Mouse (Mus musculus): ENCODE measurements around the gene Dctpp1. TPM values are rescaled to one million over a fixed set of nuclear protein-coding genes. Genes with fewer than 3 reads are reported as not detected.
A peak's percentile ranks its signal among the peaks of the same experiment; 100 is the strongest.
"Not testable (repeated sequence)": the region's sequence is repeated elsewhere in the genome, so short reads cannot be mapped to it uniquely, and the experiment has no call there.

Dctpp1 gene
- total RNA-seq, 1 experiment from 2014 or later = 13.3 TPM

DNA sequence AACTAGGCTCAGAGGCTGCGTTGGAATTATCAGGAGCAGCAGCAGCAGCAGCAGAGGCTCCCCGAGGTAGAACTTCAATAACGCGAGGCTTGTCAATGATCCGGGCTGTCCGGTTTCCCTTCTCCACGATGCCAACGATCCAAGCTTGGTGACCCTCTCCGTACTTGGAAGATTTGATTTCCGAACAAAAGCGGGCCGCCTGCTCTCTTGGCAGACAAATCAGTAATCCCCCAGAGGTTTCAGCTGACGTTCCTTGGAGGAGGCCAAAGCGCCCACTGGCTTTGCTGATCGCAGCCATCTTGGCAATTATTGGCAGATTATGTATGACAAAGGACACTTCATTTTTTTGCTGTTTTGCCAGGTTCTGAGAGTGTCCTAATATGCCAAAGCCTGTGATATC is 12.1 kb upstream of the Dctpp1 start:
- no peak for ATAC-seq (replicated peaks; ENCODE audit: insufficient number of reproducible peaks, low FRiP score, low TSS enrichment, poor library complexity, severe bottlenecking)

GRCm38 (mm10) chr7:127271093-127271492 is 10.6 kb upstream of the Dctpp1 start:
- ATAC-seq (replicated peaks; ENCODE audit: insufficient number of reproducible peaks, low FRiP score, low TSS enrichment, poor library complexity, severe bottlenecking) = no peak

GRCm38 (mm10) chr7:127270666-127271065 is 10.2 kb upstream of the Dctpp1 start:
- no peak for ATAC-seq (replicated peaks; ENCODE audit: insufficient number of reproducible peaks, low FRiP score, low TSS enrichment, poor library complexity, severe bottlenecking)

GRCm38 (mm10) chr7:127270256-127270655 is 9.7 kb upstream of the Dctpp1 start:
- ATAC-seq (replicated peaks; ENCODE audit: insufficient number of reproducible peaks, low FRiP score, low TSS enrichment, poor library complexity, severe bottlenecking) = peak; percentile 77

- no peak for ATAC-seq (replicated peaks; ENCODE audit: insufficient number of reproducible peaks, low FRiP score, low TSS enrichment, poor library complexity, severe bottlenecking)
Measured at GRCm38 (mm10) chr7:127263526-127263925, 3.0 kb upstream of the Dctpp1 start.

GRCm38 (mm10) chr7:127262218-127262961 is 1.9 kb upstream of the Dctpp1 start:
- ATAC-seq (replicated peaks; ENCODE audit: insufficient number of reproducible peaks, low FRiP score, low TSS enrichment, poor library complexity, severe bottlenecking) = no peak

GRCm38 (mm10) chr7:127259186-127259905 is 1.2 kb downstream of the Dctpp1 start:
- no peak for ATAC-seq (replicated peaks; ENCODE audit: insufficient number of reproducible peaks, low FRiP score, low TSS enrichment, poor library complexity, severe bottlenecking)

DNA sequence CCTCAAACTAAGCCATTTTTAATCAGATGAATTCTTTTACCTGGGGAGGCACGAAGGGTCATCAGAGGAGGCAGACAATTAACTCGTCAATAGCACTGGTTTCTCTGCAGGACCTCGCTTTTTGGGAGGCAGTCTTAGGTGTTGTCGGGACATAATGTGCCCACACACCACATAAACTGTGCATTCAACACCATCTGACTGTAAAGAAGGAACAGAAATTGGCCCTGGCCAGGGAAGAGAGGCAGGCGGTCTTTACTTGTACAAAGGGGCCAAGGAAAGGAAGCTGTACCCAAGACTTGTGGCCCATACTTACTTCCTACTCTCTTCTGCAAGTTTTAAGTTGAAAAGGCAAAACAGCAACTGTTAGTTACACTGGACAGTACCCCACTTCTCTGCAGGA is 4.0 kb downstream of the Dctpp1 start:
- no peak for ATAC-seq (replicated peaks; ENCODE audit: insufficient number of reproducible peaks, low FRiP score, low TSS enrichment, poor library complexity, severe bottlenecking)

DNA sequence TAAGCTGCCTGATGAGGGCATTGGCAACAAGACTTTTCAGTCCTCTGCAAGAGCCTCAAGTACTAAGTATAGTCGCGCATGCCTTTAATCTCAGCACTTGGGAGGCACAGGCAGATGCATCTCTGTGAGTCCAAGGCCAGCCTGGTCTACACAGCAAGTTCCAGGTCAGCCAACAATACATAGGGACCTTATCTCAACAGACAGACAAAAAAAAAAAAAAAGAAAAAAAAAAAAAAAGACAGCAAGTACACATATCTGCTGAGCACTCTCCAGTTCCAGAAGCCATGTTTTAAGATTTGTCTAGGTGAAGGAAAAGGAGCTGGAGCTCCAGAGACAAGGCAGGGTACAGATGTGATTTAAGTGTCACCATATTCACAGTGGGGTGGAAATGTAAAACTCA is 4.5 kb downstream of the Dctpp1 start:
- no peak for ATAC-seq (replicated peaks; ENCODE audit: insufficient number of reproducible peaks, low FRiP score, low TSS enrichment, poor library complexity, severe bottlenecking)

DNA sequence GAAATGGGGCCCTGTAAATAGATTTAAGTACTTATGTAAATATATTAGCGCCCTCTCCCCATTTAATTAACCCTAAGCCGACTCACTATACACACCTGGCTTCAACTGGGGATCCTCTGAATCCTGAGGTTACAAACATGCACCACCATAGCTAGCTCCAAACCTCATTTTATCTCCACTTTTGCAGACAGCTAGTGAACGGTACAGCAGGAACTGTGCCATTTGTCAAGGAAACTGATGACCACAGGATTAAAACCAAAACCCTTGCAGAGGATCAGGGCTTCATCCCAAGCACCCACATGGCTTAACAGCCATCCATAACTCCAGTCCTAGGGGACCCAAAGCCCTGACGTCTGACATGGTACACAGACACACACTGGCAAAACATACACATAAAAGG is 5.5 kb downstream of the Dctpp1 start:
- ATAC-seq (replicated peaks; ENCODE audit: insufficient number of reproducible peaks, low FRiP score, low TSS enrichment, poor library complexity, severe bottlenecking) = no peak

DNA sequence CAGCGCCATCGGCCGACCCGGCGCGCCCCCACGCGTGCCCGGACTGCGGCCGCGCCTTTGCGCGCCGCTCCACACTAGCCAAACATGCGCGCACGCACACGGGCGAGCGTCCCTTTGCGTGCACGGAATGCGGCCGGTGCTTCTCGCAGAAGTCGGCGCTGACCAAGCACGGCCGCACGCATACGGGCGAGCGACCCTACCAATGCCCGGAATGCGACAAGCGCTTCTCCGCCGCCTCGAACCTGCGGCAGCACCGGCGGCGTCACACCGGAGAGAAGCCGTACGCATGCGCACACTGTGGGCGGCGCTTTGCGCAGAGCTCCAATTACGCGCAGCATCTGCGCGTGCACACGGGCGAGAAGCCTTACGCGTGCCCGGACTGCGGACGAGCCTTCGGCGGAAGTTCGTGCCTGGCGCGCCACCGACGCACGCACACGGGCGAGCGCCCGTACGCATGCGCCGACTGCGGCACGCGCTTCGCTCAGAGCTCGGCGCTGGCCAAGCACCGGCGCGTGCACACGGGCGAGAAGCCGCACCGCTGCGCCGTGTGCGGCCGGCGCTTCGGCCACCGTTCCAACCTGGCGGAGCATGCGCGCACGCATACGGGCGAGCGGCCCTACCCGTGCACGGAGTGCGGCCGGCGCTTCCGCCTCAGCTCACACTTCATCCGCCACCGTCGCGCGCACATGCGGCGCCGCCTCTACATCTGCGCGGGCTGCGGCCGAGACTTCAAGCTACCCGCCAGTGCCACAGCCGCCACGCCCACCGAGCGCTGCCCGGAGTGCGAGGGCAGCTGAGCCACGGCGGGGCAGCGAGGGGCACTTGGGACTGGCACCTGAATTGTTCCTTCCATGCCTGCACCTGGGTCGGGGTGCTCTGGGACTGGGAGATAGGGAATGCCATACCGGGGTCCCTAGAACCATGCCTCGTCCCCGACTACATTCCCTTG is 6.4 kb downstream of the Dctpp1 start:
- peak; percentile 77 for ATAC-seq (replicated peaks; ENCODE audit: insufficient number of reproducible peaks, low FRiP score, low TSS enrichment, poor library complexity, severe bottlenecking)

DNA sequence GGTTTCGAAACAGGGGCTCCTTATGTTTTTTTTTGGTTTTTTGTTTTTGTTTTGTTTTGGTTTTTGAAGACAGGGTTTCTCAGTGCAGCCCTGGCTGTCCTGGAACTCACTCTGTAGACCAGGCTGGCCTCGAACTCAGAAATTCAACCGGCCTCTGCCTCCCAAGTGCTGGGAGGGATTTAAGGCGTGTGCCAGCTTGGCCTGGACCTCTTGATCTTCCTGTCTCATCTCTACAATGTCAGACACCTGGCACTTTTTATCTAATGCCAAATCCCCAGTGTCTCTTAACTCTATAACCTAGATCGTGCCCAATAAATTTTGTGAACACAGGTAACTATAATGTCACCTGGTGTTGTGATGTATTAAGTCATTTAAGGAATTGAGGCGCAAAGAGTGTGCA is 7.2 kb downstream of the Dctpp1 start:
- ATAC-seq (replicated peaks; ENCODE audit: insufficient number of reproducible peaks, low FRiP score, low TSS enrichment, poor library complexity, severe bottlenecking) = no peak

GRCm38 (mm10) chr7:127252414-127252813 is 8.1 kb downstream of the Dctpp1 start:
- 0 out of 2 replicates have a peak, but pooled peaks have one; percentile 18 for ATAC-seq (replicated peaks; ENCODE audit: insufficient number of reproducible peaks, low FRiP score, low TSS enrichment, poor library complexity, severe bottlenecking)

- ATAC-seq (replicated peaks; ENCODE audit: insufficient number of reproducible peaks, low FRiP score, low TSS enrichment, poor library complexity, severe bottlenecking) = not testable (repeated sequence)
Measured at GRCm38 (mm10) chr7:127250511-127250910, 10.0 kb downstream of the Dctpp1 start.

GRCm38 (mm10) chr7:127244658-127245510 is 15.6 kb downstream of the Dctpp1 start:
- no peak; the same call in 1 of the 2 replicates for ATAC-seq (replicated peaks; ENCODE audit: insufficient number of reproducible peaks, low FRiP score, low TSS enrichment, poor library complexity, severe bottlenecking)

DNA sequence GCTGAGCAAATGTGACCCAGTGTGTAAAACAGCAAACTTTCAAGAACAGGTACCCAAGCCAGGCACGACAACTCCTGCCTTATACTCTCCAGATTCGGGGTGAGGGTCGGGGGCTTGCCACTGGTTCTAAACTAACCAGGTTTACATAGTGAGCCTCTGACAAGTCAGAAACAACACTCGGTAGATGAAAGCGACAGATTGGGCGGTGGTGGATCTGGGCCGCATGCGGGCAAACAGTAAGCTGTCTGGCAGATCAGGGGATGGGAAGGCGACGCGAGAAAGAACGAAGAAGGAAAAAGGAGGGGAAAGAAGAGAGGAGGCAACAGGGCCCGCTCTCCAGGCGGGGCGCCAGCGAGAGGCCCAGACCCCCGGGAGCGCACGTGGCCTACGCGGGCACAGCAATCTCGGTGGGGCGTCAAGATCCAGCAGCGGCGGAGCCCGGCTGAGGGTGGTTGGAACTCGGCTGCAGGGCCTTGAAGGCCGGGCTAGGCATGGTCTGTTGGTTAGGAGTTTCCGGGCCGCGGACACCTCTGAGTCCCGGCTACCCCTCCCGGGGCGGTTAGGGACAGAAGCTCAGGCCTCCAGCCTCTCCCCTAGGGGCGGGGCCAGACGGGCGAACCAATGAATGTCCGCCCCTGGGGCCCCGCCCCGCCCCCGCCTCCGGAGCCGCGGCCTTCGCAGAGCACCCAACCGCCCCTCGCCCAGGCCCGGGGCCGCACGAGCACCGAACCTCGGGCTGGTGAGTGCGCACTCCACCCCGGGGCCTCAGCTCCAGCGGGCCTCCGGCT is 16.4 kb downstream of the Dctpp1 start, which contains the start of gene Zfp771:
Gene Zfp771 (plus strand): TSS at position 405 of the 788 bp plus-strand sequence.
- ATAC-seq (replicated peaks; ENCODE audit: insufficient number of reproducible peaks, low FRiP score, low TSS enrichment, poor library complexity, severe bottlenecking) = peak; percentile 96

- no peak for ATAC-seq (replicated peaks; ENCODE audit: insufficient number of reproducible peaks, low FRiP score, low TSS enrichment, poor library complexity, severe bottlenecking)
Measured at GRCm38 (mm10) chr7:127243361-127243867, 17.1 kb downstream of the Dctpp1 start.
